Mouse (Mus musculus) CH12.LX (cell line): ENCODE measurements at regions not wholly inside any gene's neighbourhood (a gene's known extent, or its start where the extent isn't known, plus 50 kb on each side); places are given as distances from the start of the nearest gene placed in this dataset.

ENCODE experiments used
- DNase-seq: peaks from one replicate; pipeline ENCODE4 v3.0.0-alpha.2; 2013; ENCODE audit errors: extremely low read depth
- H3K27ac ChIP-seq: 2 replicates; pipeline ENCODE4 v1.5.1; 2012; ENCODE audit warnings: low read depth, mild to moderate bottlenecking, control low read depth, moderate library complexity; ENCODE audit not compliant: insufficient read depth
- H3K27me3 ChIP-seq: replicated peaks from 2 replicates; pipeline ENCODE3; 2012; ENCODE audit warnings: inconsistent platforms
- H3K36me3 ChIP-seq, 2 experiments: replicated peaks in 1 of 2; 2 replicates each; pipeline versions ENCODE3 to v1.6.1; 2012; ENCODE audit warnings: inconsistent platforms in 1 of 2, low read length in 1 of 2, mild to moderate bottlenecking in 1 of 2, mixed read lengths in 1 of 2, moderate library complexity in 1 of 2; ENCODE audit not compliant: control insufficient read depth in 1 of 2, insufficient read depth in 1 of 2
- H3K4me1 ChIP-seq, 2 experiments: 2 replicates each; pipeline ENCODE4 v1.6.1; 2012; ENCODE audit warnings: inconsistent platforms in 1 of 2, moderate library complexity in 1 of 2; ENCODE audit not compliant: insufficient read depth in 2 of 2, control insufficient read depth in 1 of 2
- H3K4me2 ChIP-seq: 2 replicates; pipeline ENCODE4 v1.6.1; 2012; ENCODE audit warnings: low read depth, mild to moderate bottlenecking, control low read depth; ENCODE audit not compliant: poor library complexity, insufficient read depth, severe bottlenecking
- H3K4me3 ChIP-seq, 3 experiments: fragments of 150-350 bp in 1 of 3; sonication (generic) in 1 of 3; replicated peaks in 1 of 3; 2 replicates each; pipeline versions ENCODE3 to v1.5.1; 2011 to 2012; ENCODE audit warnings: low read depth in 2 of 3, low read length in 2 of 3, mild to moderate bottlenecking in 2 of 3, moderate library complexity in 2 of 3, control low read depth in 1 of 3, improper control_type of control experiment in 1 of 3, inconsistent platforms in 1 of 3, mixed read lengths in 1 of 3; ENCODE audit not compliant: poor library complexity in 1 of 3
- H3K79me2 ChIP-seq: replicated peaks from 2 replicates; pipeline ENCODE4 v1.6.1; 2012; ENCODE audit warnings: mild to moderate bottlenecking, moderate library complexity; ENCODE audit not compliant: control insufficient read depth, poor library complexity, insufficient read depth, severe bottlenecking; ENCODE audit errors: extremely low read depth
- H3K9ac ChIP-seq: 2 replicates; pipeline ENCODE4 v1.6.1; 2012; ENCODE audit warnings: low read depth, mild to moderate bottlenecking, control low read depth, moderate library complexity; ENCODE audit not compliant: insufficient read depth
- H3K9me3 ChIP-seq: replicated peaks from 2 replicates; pipeline ENCODE3; 2012; ENCODE audit warnings: low read length, inconsistent platforms, mixed read lengths
- BHLHE40 ChIP-seq: IDR thresholded peaks from 2 replicates; pipeline ENCODE4 v1.6.1; 2011; ENCODE audit warnings: mild to moderate bottlenecking, low read depth, low read length, improper control_type of control experiment
- CHD1 ChIP-seq: IDR thresholded peaks from 2 replicates; pipeline ENCODE4 v1.6.1; 2012; ENCODE audit warnings: low read depth, low read length, improper control_type of control experiment, inconsistent platforms
- CHD2 ChIP-seq: IDR thresholded peaks from 2 replicates; pipeline ENCODE4 v1.6.1; 2011; ENCODE audit warnings: low read length, improper control_type of control experiment
- CTCF ChIP-seq, 2 experiments: IDR thresholded peaks in 1 of 2; conservative IDR thresholded peaks in 1 of 2; 2 replicates each; pipeline ENCODE4 v1.5.1; 2011 to 2012; ENCODE audit warnings: low read depth in 2 of 2, low read length in 2 of 2, improper control_type of control experiment in 1 of 2, inconsistent platforms in 1 of 2, mild to moderate bottlenecking in 1 of 2, moderate library complexity in 1 of 2
- ETS1 ChIP-seq: conservative IDR thresholded peaks from 2 replicates; pipeline ENCODE4 v1.6.1; 2012; ENCODE audit warnings: low read depth, mild to moderate bottlenecking, inconsistent platforms, low read length, improper control_type of control experiment, moderate library complexity
- IRF4 ChIP-seq: IDR thresholded peaks from 2 replicates; pipeline ENCODE4 v1.6.1; 2014; ENCODE audit warnings: low read depth, mild to moderate bottlenecking, inconsistent platforms, low read length, improper control_type of control experiment
- JUND ChIP-seq: conservative IDR thresholded peaks from 2 replicates; pipeline ENCODE4 v1.6.1; 2011; ENCODE audit warnings: low read depth, low read length, improper control_type of control experiment
- MAFK ChIP-seq: IDR thresholded peaks from 2 replicates; pipeline ENCODE4 v1.6.1; 2011; ENCODE audit warnings: low read length, improper control_type of control experiment; ENCODE audit not compliant: insufficient replicate concordance
- MAZ ChIP-seq: IDR thresholded peaks from 2 replicates; pipeline ENCODE4 v1.6.1; 2012; ENCODE audit warnings: low read depth, mild to moderate bottlenecking, inconsistent platforms, low read length, improper control_type of control experiment, moderate library complexity
- MEF2A ChIP-seq: IDR thresholded peaks from 2 replicates; pipeline ENCODE4 v1.6.1; 2014; ENCODE audit warnings: low read depth, mild to moderate bottlenecking, inconsistent platforms, low read length, improper control_type of control experiment, borderline replicate concordance
- MYC ChIP-seq: IDR thresholded peaks from 2 replicates; pipeline ENCODE4 v1.6.1; 2011; ENCODE audit warnings: low read depth, mild to moderate bottlenecking, improper control_type of control experiment, low read length
- NELFE ChIP-seq: IDR thresholded peaks from 2 replicates; pipeline ENCODE4 v1.6.1; 2011; ENCODE audit warnings: low read depth, low read length, improper control_type of control experiment
- PAX5 ChIP-seq: IDR thresholded peaks from 2 replicates; pipeline ENCODE4 v1.6.1; 2012; ENCODE audit warnings: low read length, inconsistent platforms, mixed read lengths
- RCOR1 ChIP-seq: conservative IDR thresholded peaks from 2 replicates; pipeline ENCODE4 v1.6.1; 2012; ENCODE audit warnings: low read depth, mild to moderate bottlenecking, inconsistent platforms, low read length, improper control_type of control experiment
- TBP ChIP-seq: conservative IDR thresholded peaks from 2 replicates; pipeline ENCODE4 v1.6.1; 2011; ENCODE audit warnings: low read depth, low read length, improper control_type of control experiment
- TCF12 ChIP-seq: IDR thresholded peaks from 2 replicates; pipeline ENCODE4 v1.6.1; 2014; ENCODE audit warnings: low read depth, mild to moderate bottlenecking, inconsistent platforms, low read length, improper control_type of control experiment
- USF2 ChIP-seq: conservative IDR thresholded peaks from 2 replicates; pipeline ENCODE4 v1.6.1; 2011; ENCODE audit warnings: low read depth, low read length, improper control_type of control experiment
- ZC3H11A ChIP-seq: IDR thresholded peaks from 2 replicates; pipeline ENCODE4 v1.6.1; 2012; ENCODE audit warnings: low read depth, mild to moderate bottlenecking, inconsistent platforms, low read length, improper control_type of control experiment
- ZKSCAN1 ChIP-seq: IDR thresholded peaks from 2 replicates; pipeline ENCODE4 v1.6.1; 2012; ENCODE audit warnings: low read depth, inconsistent platforms, low read length, improper control_type of control experiment, borderline replicate concordance
- ZMIZ1 ChIP-seq: IDR thresholded peaks from 2 replicates; pipeline ENCODE4 v1.6.1; 2012; ENCODE audit warnings: low read depth, mild to moderate bottlenecking, inconsistent platforms, low read length, improper control_type of control experiment
- ZNF384 ChIP-seq: IDR thresholded peaks from 2 replicates; pipeline ENCODE4 v1.6.1; 2012; ENCODE audit warnings: low read depth, low read length, improper control_type of control experiment, inconsistent platforms
- dilution Hi-C: fragments of 300-500 bp; cut with MboI; formaldehyde crosslinking; loops from 2 replicates; pipeline ENCODE4 v1.14.3; 2020; ENCODE audit warnings: low sequenced_read_pairs; ENCODE audit not compliant: extremely low pct_unique_long_range_greater_than_20kb, extremely low pct_ligation_motif_present
- in situ Hi-C: fragments of 300-500 bp; cut with MboI; formaldehyde crosslinking; loops from 3 replicates; pipeline ENCODE4 v1.14.3; 2019; ENCODE audit warnings: low sequenced_read_pairs, low pct_ligation_motif_present, low pct_unique_long_range_greater_than_20kb, mixed read lengths

DNA sequence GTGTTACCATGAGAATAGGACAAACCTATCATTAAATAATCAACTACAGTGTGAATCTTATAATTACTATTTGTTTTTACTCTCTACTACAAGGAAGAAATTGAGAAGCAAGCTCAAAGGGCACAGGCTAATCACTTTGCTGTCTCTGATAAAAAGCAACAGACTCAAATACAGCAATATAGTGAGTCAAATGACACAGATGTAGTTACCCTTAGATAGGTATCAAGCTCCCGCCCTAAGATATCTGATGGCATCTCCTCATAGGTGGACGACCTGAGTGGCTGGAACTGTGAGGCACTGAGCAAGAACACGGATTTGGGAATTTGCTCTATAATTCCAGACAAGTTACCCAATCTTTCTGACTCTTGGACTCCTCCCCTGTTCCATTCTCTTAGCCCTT is 379.7 kb upstream of the Klf12 start:
- no peak overlapping the region for H3K4me3 ChIP-seq
- H3K9ac ChIP-seq = no peak overlapping the region
- H3K27ac ChIP-seq = no peak overlapping the region
- TF ChIP-seq TCF12 (no peak), RCOR1 (no peak), MYC (no peak), ZC3H11A (no peak), BHLHE40 (no peak), IRF4 (no peak), ZMIZ1 (no peak), CHD1 (no peak), USF2 (no peak), ZNF384 (no peak), MAFK (no peak)
- in situ Hi-C loops (no loop called here), dilution Hi-C loops (no loop called here)
- no peaks in the 10 kb centered on the region for H3K79me2 ChIP-seq
- DNase-seq = no peak
- 0 out of 2 replicates have a peak overlapping the region, but pooled peaks have one; percentile 3 for H3K4me2 ChIP-seq
- H3K27me3 ChIP-seq = no peaks in the 10 kb centered on the region
- H3K9me3 ChIP-seq = no peaks in the 10 kb centered on the region
- H3K36me3 ChIP-seq = no peaks in the 10 kb centered on the region
- H3K4me1 ChIP-seq = no peaks in the 10 kb centered on the region

DNA sequence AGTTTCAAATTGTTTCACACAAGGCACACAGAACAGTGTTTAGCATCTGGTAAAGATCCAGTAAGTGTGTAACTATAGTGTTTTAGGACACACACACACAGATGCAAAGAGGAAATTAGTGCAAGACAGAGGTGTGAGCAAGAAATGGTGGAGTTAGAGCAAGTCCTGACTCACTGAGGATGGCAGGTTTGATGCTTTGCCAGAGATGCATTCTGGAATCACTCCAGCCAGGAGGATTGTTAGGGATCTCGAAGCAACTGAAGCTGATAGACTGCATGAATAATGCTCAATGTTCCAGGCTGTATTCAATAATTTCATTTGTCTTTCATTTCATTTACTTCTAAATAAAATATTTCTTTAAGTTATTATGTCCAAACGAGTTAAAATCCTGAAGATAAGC is 357.6 kb upstream of the Klf12 start:
- no peak overlapping the region for H3K4me2 ChIP-seq
- no peak overlapping the region for H3K9ac ChIP-seq
- TF ChIP-seq ZNF384 = no peak
- TF ChIP-seq MEF2A = no peak
- no peak for TF ChIP-seq MAZ
- no peak for TF ChIP-seq NELFE
- TF ChIP-seq ZKSCAN1 = no peak
- no peak for TF ChIP-seq TCF12
- TF ChIP-seq CHD2 = no peak
- no peak for TF ChIP-seq PAX5
- TF ChIP-seq ETS1 = no peak
- TF ChIP-seq JUND = no peak
- no peak for TF ChIP-seq BHLHE40
- no peak for TF ChIP-seq TBP
- TF ChIP-seq USF2 = no peak
- no peak for TF ChIP-seq MYC
- TF ChIP-seq ZC3H11A = no peak
- TF ChIP-seq CTCF (conservative IDR thresholded peaks at IDR 0.05 in 1 of 2, IDR thresholded peaks at IDR 0.05 in 1 of 2; ENCODE audit: low read depth in 2 of 2, low read length in 2 of 2) = no peak
- no peaks in the 10 kb centered on the region for H3K36me3 ChIP-seq
- dilution Hi-C loops (no loop called here), in situ Hi-C loops (no loop called here)
- H3K4me1 ChIP-seq = peaks cover 0 to 4% of the 10 kb centered on the region in 2 experiments; a peak in 1 of 4 replicates
- H3K9me3 ChIP-seq = no peaks in the 10 kb centered on the region
- no peaks in the 10 kb centered on the region for H3K27me3 ChIP-seq
- DNase-seq = no peak
- no peak overlapping the region for H3K27ac ChIP-seq
- no peaks in the 10 kb centered on the region for H3K79me2 ChIP-seq
- H3K4me3 ChIP-seq = no peak overlapping the region
